Mouse (Mus musculus) left cerebral cortex, adult 2 months (tissue): ENCODE measurements around the gene Cap1. TPM values are rescaled to one million over a fixed set of nuclear protein-coding genes. Genes with fewer than 3 reads are reported as not detected.

Source experiments
- DNase-seq, 2 experiments: peaks; one replicate each; pipeline ENCODE4 v3.0.0; 2021 to 2022; ENCODE audit warnings: low spot score in 2 of 2, mixed read lengths in 1 of 2; ENCODE audit errors: extremely low spot score in 1 of 2
- H3K27ac ChIP-seq: fragments of 200-600 bp; 2 replicates; pipeline ENCODE4 v1.8.1; 2022
- H3K4me3 ChIP-seq: fragments of 200-600 bp; 2 replicates; pipeline ENCODE4 v1.8.1; 2022
- CTCF ChIP-seq: fragments of 200-600 bp; IDR thresholded peaks from 2 replicates; pipeline ENCODE4 v1.8.1; 2022; ENCODE audit warnings: antibody characterized with exemption, mild to moderate bottlenecking, moderate library complexity
- intact Hi-C: fragments of 180-260 bp; cut with DNase I; formaldehyde crosslinking; loops from one replicate; pipeline ENCODE4 v1.15.1; 2025
- total RNA-seq, 2 experiments: library from RNA; stranded (reverse); gene quantifications; 2 replicates each; pipeline ENCODE4 v1.2.3; 2021

Gene Cap1
- total RNA-seq, 2 experiments from 2014 or later: 260 to 281 TPM

- DNase-seq: no peak
- intact Hi-C loops: loop anchor here (1.0 to 5.0 kb wide), 2 partner anchors 48 to 168 kb away; partner anchors contain the start of gene Ppt1
- TF ChIP-seq CTCF: no peak
- peak overlapping the region; percentile 98 for H3K4me3 ChIP-seq
- H3K27ac ChIP-seq: peak overlapping the region; percentile 100
These were observed 1.1 kb downstream of the Cap1 start for GRCm38 (mm10) chr4:122884481-122885340.

GRCm38 (mm10) chr4:122884051-122884450 is 1.8 kb downstream of the Cap1 start:
- no peak for DNase-seq
- intact Hi-C loops: loop anchor here (5.0 kb wide), 1 partner anchor 168 kb away; no protein-coding TSS in a partner anchor
- Histone ChIP-seq H3K4me3 (peak overlapping the region; percentile 98), H3K27ac (peak overlapping the region; percentile 79)
- TF ChIP-seq CTCF: no peak

GRCm38 (mm10) chr4:122883294-122883693 is 2.6 kb downstream of the Cap1 start:
- intact Hi-C loops: loop anchor here (5.0 kb wide), 1 partner anchor 169 kb away; no protein-coding TSS in a partner anchor
- peak overlapping the region; percentile 79; the same call in 1 of the 2 replicates for H3K27ac ChIP-seq
- DNase-seq: no peak
- peak; percentile 25 for TF ChIP-seq CTCF
- peak overlapping the region; percentile 98 for H3K4me3 ChIP-seq

- Histone ChIP-seq H3K27ac (peak overlapping the region; percentile 72), H3K4me3 (no peak overlapping the region; the same call in 1 of the 2 replicates)
- no peak for TF ChIP-seq CTCF
- no peak for DNase-seq
- intact Hi-C loops: loop anchor here (5.0 kb wide), 1 partner anchor 170 kb away; no protein-coding TSS in a partner anchor
These were observed 3.3 kb downstream of the Cap1 start for GRCm38 (mm10) chr4:122882544-122882943.

GRCm38 (mm10) chr4:122878333-122879070 is 7.4 kb downstream of the Cap1 start:
- H3K4me3 ChIP-seq: no peak overlapping the region
- intact Hi-C loops: no loop called here
- DNase-seq: no peak
- TF ChIP-seq CTCF: peak; percentile 7
- H3K27ac ChIP-seq: peak overlapping the region; percentile 13; the same call in 1 of the 2 replicates

DNA sequence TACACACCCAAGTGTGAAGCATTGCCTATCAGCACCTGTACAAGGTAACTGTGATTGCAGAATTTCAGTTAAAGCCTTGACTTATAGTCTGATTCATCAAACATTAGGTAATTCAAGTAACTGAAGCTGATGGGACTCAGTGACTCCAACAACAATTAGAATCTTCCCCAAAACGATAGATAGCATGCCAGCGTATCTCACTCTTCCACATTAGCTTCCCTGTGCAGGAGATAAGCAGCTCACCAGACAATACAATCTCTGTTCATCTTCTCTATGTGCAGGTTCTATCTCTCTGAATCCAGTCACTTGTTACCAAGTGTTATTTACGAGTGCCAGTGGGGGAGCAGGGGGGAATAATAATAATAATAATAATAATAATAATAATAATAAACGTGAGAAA is 12.3 kb downstream of the Cap1 start:
- no peak for DNase-seq
- no peak overlapping the region; the same call in 1 of the 2 replicates for H3K27ac ChIP-seq
- intact Hi-C loops: no loop called here

GRCm38 (mm10) chr4:122873003-122873402 is 12.9 kb downstream of the Cap1 start:
- H3K27ac ChIP-seq: no peak overlapping the region; the same call in 1 of the 2 replicates
- no peak for DNase-seq
- no peak overlapping the region for H3K4me3 ChIP-seq
- intact Hi-C loops: no loop called here
- TF ChIP-seq CTCF: no peak

More for the DNA sequence above, 12.3 kb downstream of the Cap1 start:
- H3K4me3 ChIP-seq: no peak overlapping the region
- TF ChIP-seq CTCF: no peak

- intact Hi-C loops: no loop called here
- DNase-seq: no peak
- Histone ChIP-seq H3K27ac (peak overlapping the region; percentile 74), H3K4me3 (no peak overlapping the region)
- TF ChIP-seq CTCF: no peak
These were observed 13.9 kb downstream of the Cap1 start for GRCm38 (mm10) chr4:122871989-122872388.

DNA sequence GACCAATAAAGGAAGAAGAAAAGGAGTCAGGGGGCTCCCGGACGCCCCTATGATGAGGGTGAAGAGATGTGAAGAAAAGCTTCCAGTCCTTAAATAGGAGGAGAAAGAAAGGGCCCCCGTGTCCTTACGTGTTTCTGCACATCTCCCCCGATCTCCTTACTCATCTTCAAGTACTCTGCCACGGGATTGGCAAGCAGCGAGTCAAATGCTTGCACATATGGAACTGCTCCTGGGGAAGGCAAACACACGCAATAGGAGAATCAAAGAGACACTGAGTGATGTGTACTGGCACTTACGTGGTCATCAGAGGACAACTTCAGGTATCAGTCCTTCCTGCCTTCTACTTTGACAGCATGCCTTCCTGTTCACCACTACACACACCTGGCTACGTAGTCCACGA is 14.6 kb downstream of the Cap1 start:
- Histone ChIP-seq H3K4me3 (no peak overlapping the region), H3K27ac (peak overlapping the region; percentile 74)
- intact Hi-C loops: no loop called here
- TF ChIP-seq CTCF: no peak
- peak in 1 of 2 experiments; percentile 37 for DNase-seq

DNA sequence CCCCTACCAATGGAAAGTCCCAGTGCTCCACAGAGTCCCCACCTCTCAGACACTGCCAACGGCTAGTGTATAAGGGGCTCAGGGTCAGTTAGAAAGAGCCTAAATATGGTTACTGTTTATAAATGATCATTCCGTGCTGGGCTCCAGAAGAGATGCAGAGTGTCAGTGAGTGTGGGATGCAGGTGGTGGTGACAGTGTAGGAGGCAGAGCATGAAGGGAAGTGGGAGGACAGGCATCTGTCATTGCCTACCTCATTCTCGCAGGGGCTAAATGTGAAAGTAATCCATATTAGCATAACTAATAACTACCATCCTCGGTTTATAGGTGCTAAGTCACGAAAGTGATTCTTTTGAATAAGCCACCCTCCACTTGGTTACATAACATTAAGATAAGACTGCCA is 15.1 kb downstream of the Cap1 start:
- DNase-seq: no peak
- TF ChIP-seq CTCF: no peak
- intact Hi-C loops: no loop called here
- Histone ChIP-seq H3K27ac (peak overlapping the region; percentile 74), H3K4me3 (no peak overlapping the region)

DNA sequence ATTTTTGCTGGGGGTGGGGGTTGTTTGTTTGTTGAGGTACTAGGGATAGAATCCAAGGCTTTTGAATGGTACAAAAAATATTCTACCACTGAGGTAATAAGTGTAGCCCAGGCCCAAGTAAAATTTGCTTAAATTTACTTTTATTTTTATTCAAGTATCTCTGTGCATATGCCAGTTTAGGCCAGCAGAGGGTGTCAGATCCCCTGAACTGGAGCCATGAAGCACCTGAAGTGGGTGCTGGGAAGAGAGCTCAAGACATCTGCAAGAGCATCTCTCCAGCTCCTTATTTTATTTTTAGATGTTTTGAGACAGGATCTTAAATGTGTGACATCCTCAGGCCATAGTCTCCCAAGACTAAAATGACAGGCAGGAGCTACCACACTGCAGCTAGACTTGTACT is 15.8 kb downstream of the Cap1 start:
- Histone ChIP-seq H3K4me3 (no peak overlapping the region), H3K27ac (peak overlapping the region; percentile 74)
- DNase-seq: no peak
- intact Hi-C loops: no loop called here
- TF ChIP-seq CTCF: peak; percentile 73

GRCm38 (mm10) chr4:122868041-122868440 is 17.8 kb downstream of the Cap1 start:
- no peak for DNase-seq
- H3K27ac ChIP-seq: no peak overlapping the region
- intact Hi-C loops: no loop called here
- no peak overlapping the region for H3K4me3 ChIP-seq
- no peak for TF ChIP-seq CTCF
